Mouse (Mus musculus) neural tube, embryonic 14.5 days (tissue): ENCODE results near the gene Dct. TPM values are rescaled to one million over a fixed set of nuclear protein-coding genes. Genes with fewer than 3 reads are reported as not detected.

Experiments
- ATAC-seq: fragments of 200-750 bp; cut with Nextera tagmentation; 2 replicates; pipeline ENCODE4 v1.8.0; 2017; ENCODE audit warnings: low read depth, mild to moderate bottlenecking, moderate TSS enrichment, moderate library complexity
- H3K27ac ChIP-seq: fragments of 300-500 bp; sonication (generic); 2 replicates; pipeline ENCODE4 v1.5.1; 2014; ENCODE audit warnings: low read depth, mild to moderate bottlenecking, control low read depth, low read length, moderate library complexity, mixed read lengths
- H3K27me3 ChIP-seq: fragments of 300-500 bp; sonication (generic); 2 replicates; pipeline ENCODE4 v1.6.1; 2014; ENCODE audit warnings: low read length; ENCODE audit not compliant: control insufficient read depth, insufficient read depth
- H3K36me3 ChIP-seq: fragments of 300-500 bp; sonication (generic); 2 replicates; pipeline ENCODE4 v1.6.1; 2014; ENCODE audit warnings: low read length, mixed read lengths; ENCODE audit not compliant: control insufficient read depth, insufficient read depth
- H3K4me1 ChIP-seq: fragments of 300-500 bp; sonication (generic); 2 replicates; pipeline ENCODE4 v1.6.1; 2014; ENCODE audit warnings: low read length; ENCODE audit not compliant: control insufficient read depth, insufficient read depth
- H3K4me2 ChIP-seq: fragments of 300-500 bp; sonication (generic); 2 replicates; pipeline ENCODE4 v1.6.1; 2014; ENCODE audit warnings: mild to moderate bottlenecking, low read depth, low read length, control low read depth
- H3K4me3 ChIP-seq: fragments of 300-500 bp; sonication (generic); 2 replicates; pipeline ENCODE4 v1.5.1; 2014; ENCODE audit warnings: low read depth, low read length, control low read depth, mixed read lengths
- H3K9ac ChIP-seq: fragments of 300-500 bp; sonication (generic); replicated peaks from 2 replicates; pipeline ENCODE4 v1.6.1; 2014; ENCODE audit warnings: low read depth, mild to moderate bottlenecking, control low read depth, low read length, mixed read lengths
- H3K9me3 ChIP-seq: fragments of 300-500 bp; sonication (generic); 2 replicates; pipeline ENCODE4 v1.6.1; 2016; ENCODE audit warnings: low read length; ENCODE audit not compliant: control insufficient read depth
- WGBS: fragments of 180-500 bp; shearing (Covaris S2); extraction: QIAGEN DNeasy Blood & Tissue Kit; methylation state at CpG from one replicate; pipeline ENCODE4 v1.1.7; 2014; 5-methylcytosine and 5-hydroxymethylcytosine counted together
- polyA plus RNA-seq: library from polyadenylated mRNA; unstranded; fragments of >200 nt; fragmentation: Nextera tagmentation; extraction: Ambion mirVana; gene quantifications from 2 replicates; pipeline ENCODE4 v1.2.1, GENCODE M21; 2014

Dct gene
- 0.68 and 0.75 TPM in 2 replicates for polyA plus RNA-seq

DNA sequence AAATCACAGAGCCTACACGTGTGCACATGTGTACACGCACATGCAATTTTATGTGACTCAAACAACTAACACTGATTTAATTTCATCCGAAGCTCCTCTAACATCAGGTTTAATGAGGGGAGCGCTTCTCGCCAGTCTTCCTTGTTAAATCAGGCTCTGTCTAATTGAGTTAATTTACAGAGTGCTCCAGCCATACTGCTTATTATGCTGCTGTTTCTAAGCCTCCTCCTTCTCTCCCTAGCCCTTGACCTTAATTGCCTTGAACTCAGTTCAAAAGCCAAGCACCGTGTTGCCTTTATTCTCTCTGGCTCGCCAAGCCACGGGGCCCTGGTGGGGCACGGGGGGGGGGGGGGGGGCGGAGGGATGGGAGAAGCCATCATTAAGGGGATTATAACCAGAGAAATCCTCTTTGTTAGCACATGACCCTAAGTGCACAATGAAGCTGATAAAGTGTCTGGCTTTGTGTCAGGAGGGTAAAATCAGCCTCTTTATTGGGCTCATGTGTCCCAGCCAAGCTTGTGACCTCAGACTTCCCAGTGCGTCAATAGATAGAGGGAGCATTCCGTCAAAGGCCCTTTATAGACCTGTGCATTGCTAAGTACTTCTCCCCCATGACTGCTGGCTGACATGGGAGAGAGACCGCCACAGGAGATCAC lies at the start of gene Dct:
Gene Dct (minus strand): TSS at position 270 of the 656 bp plus-strand sequence.
- H3K9ac ChIP-seq, result no peak within 1 kb of the TSS
- H3K36me3 ChIP-seq, result no peaks in the 10 kb centered on the region
- H3K27me3 ChIP-seq, result no peaks in the 10 kb centered on the region
- no peak within 1 kb of the TSS for H3K27ac ChIP-seq
- ATAC-seq, result peak; percentile 82
- H3K4me1 ChIP-seq, result peaks cover 18% of the 10 kb centered on the region; the same call in 1 of the 2 replicates
- WGBS, result 8% methylated on average over 13 of the region's 13 CpGs
- no peak within 1 kb of the TSS for H3K4me3 ChIP-seq
- no peak within 1 kb of the TSS; the same call in 1 of the 2 replicates for H3K4me2 ChIP-seq
- no peaks in the 10 kb centered on the region for H3K9me3 ChIP-seq

GRCm38 (mm10) chr14:118101227-118101990 lies 49.4 kb upstream of the Dct start:
- H3K4me3 ChIP-seq, result no peak overlapping the region
- no peaks in the 10 kb centered on the region for H3K9me3 ChIP-seq
- no peak overlapping the region for H3K4me2 ChIP-seq
- H3K27me3 ChIP-seq, result no peaks in the 10 kb centered on the region
- 84% methylated on average over 14 of the region's 14 CpGs for WGBS
- no peaks in the 10 kb centered on the region for H3K36me3 ChIP-seq
- no peaks in the 10 kb centered on the region for H3K4me1 ChIP-seq
- H3K9ac ChIP-seq, result no peak overlapping the region
- no peak for ATAC-seq
- H3K27ac ChIP-seq, result no peak overlapping the region

- ATAC-seq, result no peak
- H3K27me3 ChIP-seq, result no peaks in the 10 kb centered on the region
- H3K9me3 ChIP-seq, result no peaks in the 10 kb centered on the region
- no peak overlapping the region for H3K27ac ChIP-seq
- no peak overlapping the region for H3K9ac ChIP-seq
- H3K36me3 ChIP-seq, result no peaks in the 10 kb centered on the region
- WGBS, result 75% methylated on average over 2 of the region's 2 CpGs
- no peak overlapping the region for H3K4me2 ChIP-seq
- H3K4me1 ChIP-seq, result no peaks in the 10 kb centered on the region
- H3K4me3 ChIP-seq, result no peak overlapping the region
Measured at GRCm38 (mm10) chr14:118098265-118098664, 46.2 kb upstream of the Dct start.

DNA sequence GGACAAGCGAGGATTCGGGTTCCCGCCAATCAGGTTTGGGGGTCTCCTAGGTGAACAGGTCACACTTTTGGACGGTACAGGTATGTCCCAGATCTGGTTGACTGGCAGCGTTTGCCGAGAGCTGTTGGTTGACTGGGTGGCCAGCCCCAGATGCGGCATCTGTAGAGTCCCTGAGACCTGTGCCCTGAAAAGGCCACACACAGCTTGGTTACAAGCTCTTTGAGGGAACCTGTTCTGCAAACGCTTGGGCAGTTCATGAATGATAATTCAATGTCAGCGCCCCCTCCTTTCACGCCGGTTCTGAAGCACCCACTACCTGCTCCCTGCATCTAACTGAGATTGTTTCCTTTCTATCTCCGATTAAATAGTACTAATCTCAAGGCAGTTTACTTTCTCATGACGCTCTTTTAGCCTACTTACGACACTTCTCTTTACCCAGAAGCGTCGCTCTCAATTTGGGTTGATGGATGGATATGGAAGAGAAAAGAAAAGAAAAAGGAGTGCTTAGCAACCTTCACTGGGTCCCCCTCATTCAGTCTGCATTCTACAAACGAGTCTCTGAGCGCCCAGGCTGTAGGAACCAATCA lies 37.9 kb upstream of the Dct start:
- peak overlapping the region; percentile 28; the same call in 1 of the 2 replicates for H3K27ac ChIP-seq

DNA sequence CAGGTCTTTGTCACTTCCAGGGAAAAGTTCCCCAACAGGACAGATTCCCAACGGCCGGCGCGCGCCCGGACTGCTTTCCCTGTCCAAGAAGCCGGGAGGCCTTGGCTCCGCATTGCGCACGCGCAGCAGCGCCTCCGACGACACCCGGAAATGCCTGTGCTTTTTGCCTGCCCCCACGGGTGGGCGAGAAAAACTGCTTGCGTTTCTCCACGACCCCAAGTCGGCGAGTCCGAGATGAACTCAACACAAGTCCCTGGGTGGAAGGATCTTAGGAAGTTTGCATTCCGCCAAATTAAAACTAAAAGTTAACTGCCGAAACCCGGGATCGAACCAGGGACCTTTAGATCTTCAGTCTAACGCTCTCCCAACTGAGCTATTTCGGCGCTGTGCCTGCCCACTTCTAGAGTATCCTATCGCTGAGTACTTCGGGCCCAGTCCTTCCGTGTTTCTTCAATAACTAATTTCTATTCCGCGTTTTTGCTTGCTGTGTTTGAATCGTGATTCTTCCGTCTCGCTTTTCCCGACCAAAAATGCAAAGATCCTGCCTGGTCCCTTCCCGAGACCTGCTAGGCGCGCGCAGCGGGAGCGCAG lies 37.3 kb upstream of the Dct start:
- Histone ChIP-seq H3K9ac (peak overlapping the region; percentile 52), H3K4me1 (peaks cover 8% of the 10 kb centered on the region; the same call in 1 of the 2 replicates), H3K9me3 (no peaks in the 10 kb centered on the region), H3K27me3 (no peaks in the 10 kb centered on the region), H3K36me3 (no peaks in the 10 kb centered on the region), H3K4me3 (peak overlapping the region; percentile 60), H3K4me2 (peak overlapping the region; percentile 67), H3K27ac (peak overlapping the region; percentile 28; the same call in 1 of the 2 replicates)
- ATAC-seq, result peak; percentile 84
- under 1% methylated on average over 44 of the region's 44 CpGs for WGBS

More for the DNA sequence above, 37.9 kb upstream of the Dct start:
- Histone ChIP-seq H3K36me3 (no peaks in the 10 kb centered on the region), H3K27me3 (no peaks in the 10 kb centered on the region), H3K9me3 (no peaks in the 10 kb centered on the region), H3K4me3 (peak overlapping the region; percentile 60), H3K9ac (peak overlapping the region; percentile 52), H3K4me2 (peak overlapping the region; percentile 67), H3K4me1 (peaks cover 8% of the 10 kb centered on the region; the same call in 1 of the 2 replicates)
- under 1% methylated on average over 18 of the region's 18 CpGs for WGBS
- ATAC-seq, result peak; percentile 54

- peak; percentile 34; the same call in 1 of the 2 replicates for ATAC-seq
- H3K4me1 ChIP-seq, result peaks cover 8% of the 10 kb centered on the region; the same call in 1 of the 2 replicates
- H3K4me2 ChIP-seq, result peak overlapping the region; percentile 67
- peak overlapping the region; percentile 60 for H3K4me3 ChIP-seq
- no peaks in the 10 kb centered on the region for H3K9me3 ChIP-seq
- no peaks in the 10 kb centered on the region for H3K36me3 ChIP-seq
- 5% methylated on average over 22 of the region's 22 CpGs for WGBS
- H3K9ac ChIP-seq, result peak overlapping the region; percentile 52
- H3K27me3 ChIP-seq, result no peaks in the 10 kb centered on the region
- peak overlapping the region; percentile 28; the same call in 1 of the 2 replicates for H3K27ac ChIP-seq
Measured at GRCm38 (mm10) chr14:118088437-118089207, 36.6 kb upstream of the Dct start.

DNA sequence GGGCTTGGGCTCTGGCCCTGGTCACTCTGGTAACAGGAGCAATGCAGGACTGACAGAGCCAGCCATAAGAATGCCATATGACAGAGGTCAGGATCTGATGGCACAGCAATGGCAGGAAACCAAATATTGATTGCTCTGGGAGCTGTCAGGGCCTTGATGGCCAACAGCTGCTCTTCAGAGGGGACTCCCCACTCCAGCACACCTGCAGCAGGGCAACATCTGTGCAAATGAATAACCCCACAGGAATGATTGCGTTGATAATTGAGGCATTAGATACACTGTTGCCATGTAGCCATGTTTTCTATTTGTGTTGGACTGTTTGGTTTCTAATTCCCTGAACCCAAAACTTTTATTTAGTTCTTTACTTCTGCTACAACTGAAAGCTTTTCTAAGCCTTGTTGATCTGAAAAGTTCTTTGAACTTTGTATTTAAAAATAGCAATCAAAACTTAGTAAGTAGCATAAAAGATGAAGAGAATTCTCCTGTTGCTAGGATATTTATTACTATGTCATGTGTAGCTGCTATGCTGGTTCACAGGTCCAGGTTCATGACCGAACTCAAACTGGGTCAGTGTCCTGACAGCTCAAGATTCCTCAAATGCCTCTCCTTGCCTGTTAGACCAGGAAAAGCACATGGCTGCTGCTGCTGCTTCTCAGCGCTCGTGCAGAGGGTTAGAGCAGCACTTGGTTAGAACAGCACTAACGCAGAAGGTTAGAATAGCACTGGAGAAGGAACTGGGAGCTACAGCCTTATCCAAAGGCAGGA lies 34.4 kb upstream of the Dct start:
- Histone ChIP-seq H3K4me3 (no peak overlapping the region), H3K4me1 (peaks cover 8% of the 10 kb centered on the region; the same call in 1 of the 2 replicates), H3K9ac (no peak overlapping the region), H3K4me2 (no peak overlapping the region), H3K36me3 (no peaks in the 10 kb centered on the region), H3K27me3 (no peaks in the 10 kb centered on the region), H3K27ac (no peak overlapping the region), H3K9me3 (no peaks in the 10 kb centered on the region)
- ATAC-seq, result no peak
- 56% methylated on average over 5 of the region's 5 CpGs for WGBS

DNA sequence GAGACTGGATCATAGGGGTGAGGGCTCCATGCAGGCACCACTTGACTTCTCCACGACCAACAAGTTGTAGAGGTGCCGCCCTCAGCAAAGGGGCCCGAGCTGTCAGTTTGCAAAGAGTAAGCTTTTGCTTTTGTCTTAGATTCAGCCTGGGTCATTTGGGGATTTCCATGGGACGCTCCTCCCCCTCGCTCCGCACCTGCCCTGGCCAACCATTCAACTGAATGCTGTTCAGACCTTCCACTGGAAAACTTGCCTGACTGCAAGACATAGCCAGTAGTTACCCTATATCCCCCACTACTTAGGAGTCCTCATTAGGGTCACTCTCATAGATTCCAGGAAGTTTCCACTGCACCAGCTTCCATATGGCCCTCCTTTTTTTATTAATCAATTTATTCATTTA lies 31.8 kb upstream of the Dct start:
- H3K4me3 ChIP-seq, result no peak overlapping the region
- H3K4me2 ChIP-seq, result no peak overlapping the region
- H3K9me3 ChIP-seq, result no peaks in the 10 kb centered on the region
- H3K9ac ChIP-seq, result no peak overlapping the region
- H3K27me3 ChIP-seq, result no peaks in the 10 kb centered on the region
- no peak for ATAC-seq
- WGBS, result 89% methylated on average over 6 of the region's 6 CpGs
- H3K27ac ChIP-seq, result no peak overlapping the region
- peaks cover 6% of the 10 kb centered on the region; the same call in 1 of the 2 replicates for H3K4me1 ChIP-seq
- no peaks in the 10 kb centered on the region for H3K36me3 ChIP-seq
